Mouse (Mus musculus): ENCODE measurements at regions not wholly inside any gene's neighbourhood (a gene's known extent, or its start where the extent isn't known, plus 50 kb on each side); places are given as distances from the start of the nearest gene placed in this dataset.

DNA sequence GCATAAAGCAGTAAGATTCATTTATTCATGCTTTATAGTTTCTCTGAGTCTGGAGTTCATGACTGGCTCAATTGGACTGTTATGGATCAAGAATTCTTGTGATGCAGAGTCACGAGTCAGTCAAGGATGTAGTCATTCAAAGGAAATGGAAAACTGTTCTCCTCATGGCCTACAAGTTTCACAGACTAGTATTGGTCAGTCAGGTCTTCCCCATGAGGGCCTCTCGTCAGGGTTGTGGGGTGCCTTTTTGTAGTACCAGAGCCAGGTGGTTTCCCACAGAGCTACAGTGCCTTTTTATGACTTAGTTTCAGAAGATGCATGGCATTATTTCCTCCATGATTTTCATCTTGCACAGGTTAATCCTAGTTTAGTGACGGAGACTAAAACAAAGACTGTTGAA is 307.9 kb upstream of the Cited2 start:
- Histone ChIP-seq H3K4me3 (ENCODE audit: low read depth, low read length) (no peak overlapping the region), H3K4me1 (ENCODE audit: insufficient read depth, low read length) (no peaks in the 10 kb centered on the region), H3K9me3 (ENCODE audit: low read length) (no peaks in the 10 kb centered on the region), H3K9ac (replicated peaks; ENCODE audit: low read length, poor library complexity, severe bottlenecking) (no peak overlapping the region), H3K4me2 (ENCODE audit: low read depth, low read length, poor library complexity, severe bottlenecking) (no peak overlapping the region), H3K27me3 (ENCODE audit: insufficient read depth, low read length) (no peaks in the 10 kb centered on the region), H3K27ac (ENCODE audit: low read depth, low read length) (no peak overlapping the region), H3K36me3 (ENCODE audit: insufficient read depth, low read length) (no peaks in the 10 kb centered on the region)
- ATAC-seq (ENCODE audit: low FRiP score) (no peak), DNase-seq (ENCODE audit: low spot score) (no peak)
- 91% methylated on average over 3 of the region's 3 CpGs for WGBS
- TF ChIP-seq CTCF (IDR thresholded peaks at IDR 0.05): no peak

DNA sequence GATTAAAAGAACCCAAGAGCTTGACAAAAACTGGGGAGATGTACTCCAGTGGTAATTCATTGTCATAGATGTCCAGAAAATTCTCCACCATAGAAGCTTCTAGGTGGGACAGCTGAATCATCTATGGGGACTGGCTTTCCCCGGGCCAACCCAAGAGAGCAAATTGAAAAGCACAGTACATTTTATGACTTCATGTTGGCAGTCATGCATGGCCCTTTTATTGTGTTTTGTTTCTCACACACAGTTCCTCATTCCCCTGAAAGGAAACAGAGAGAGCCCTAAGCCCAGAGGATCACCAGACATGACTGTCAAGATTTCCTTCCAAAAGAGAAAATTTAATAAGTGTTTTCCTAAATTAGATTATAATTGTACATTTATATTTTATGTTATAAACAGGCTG is 306.9 kb upstream of the Cited2 start:
- WGBS: 82% methylated on average over 1 of the region's 1 CpGs
- DNase-seq (ENCODE audit: low spot score): no peak

DNA sequence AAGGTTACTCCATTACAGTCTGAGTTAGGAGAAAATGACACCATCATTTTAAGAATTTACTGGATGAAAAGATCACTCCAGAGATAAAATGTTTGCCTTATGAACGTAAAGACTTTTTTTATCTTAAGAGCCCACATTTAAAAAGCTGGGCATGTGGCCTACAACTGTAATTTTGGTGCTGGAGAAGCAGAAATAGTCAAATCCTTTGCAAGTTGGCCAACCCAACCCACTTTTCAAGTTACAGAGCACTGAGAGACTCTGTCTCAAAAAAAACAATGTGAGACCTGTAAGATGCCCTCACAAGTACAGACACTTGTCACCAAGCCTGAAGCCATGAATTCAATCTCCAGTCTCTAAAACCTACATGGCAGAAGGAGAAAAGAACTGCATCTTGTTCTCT is 305.6 kb upstream of the Cited2 start:
- H3K4me1 ChIP-seq (ENCODE audit: insufficient read depth, low read length): no peaks in the 10 kb centered on the region

More for the DNA sequence above, 306.9 kb upstream of the Cited2 start:
- H3K9ac ChIP-seq (replicated peaks; ENCODE audit: low read length, poor library complexity, severe bottlenecking): no peak overlapping the region
- H3K4me2 ChIP-seq (ENCODE audit: low read depth, low read length, poor library complexity, severe bottlenecking): no peak overlapping the region
- ATAC-seq (ENCODE audit: low FRiP score): no peak
- H3K36me3 ChIP-seq (ENCODE audit: insufficient read depth, low read length): no peaks in the 10 kb centered on the region
- no peaks in the 10 kb centered on the region for H3K4me1 ChIP-seq (ENCODE audit: insufficient read depth, low read length)
- H3K27me3 ChIP-seq (ENCODE audit: insufficient read depth, low read length): no peaks in the 10 kb centered on the region
- no peaks in the 10 kb centered on the region for H3K9me3 ChIP-seq (ENCODE audit: low read length)
- no peak for TF ChIP-seq CTCF (IDR thresholded peaks at IDR 0.05)
- H3K4me3 ChIP-seq (ENCODE audit: low read depth, low read length): no peak overlapping the region
- no peak overlapping the region for H3K27ac ChIP-seq (ENCODE audit: low read depth, low read length)

DNA sequence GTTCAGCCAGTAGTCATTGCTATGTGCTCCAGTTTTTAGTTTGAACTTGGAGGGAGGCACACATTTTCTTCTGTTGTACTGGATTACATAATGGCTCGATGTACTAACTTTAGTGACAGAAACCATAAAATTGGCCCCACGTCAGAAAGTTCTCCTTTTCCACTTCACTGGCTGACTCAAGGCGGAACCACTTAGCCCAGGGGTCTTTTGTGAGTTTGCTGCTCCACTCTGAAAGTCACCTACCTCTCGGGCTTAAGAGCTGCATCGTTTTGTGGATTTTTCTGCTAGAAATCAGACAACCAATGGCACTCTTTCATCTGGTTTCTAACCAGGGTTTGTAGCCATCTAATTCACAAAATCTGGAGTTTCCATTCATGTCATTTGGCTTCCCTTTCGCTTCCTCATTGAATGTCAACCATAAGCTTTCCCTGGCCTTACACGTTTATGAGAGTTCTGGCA is 304.8 kb upstream of the Cited2 start:
- 68% methylated on average over 7 of the region's 7 CpGs for WGBS
- H3K9ac ChIP-seq (replicated peaks; ENCODE audit: low read length, poor library complexity, severe bottlenecking): no peak overlapping the region
- no peaks in the 10 kb centered on the region for H3K36me3 ChIP-seq (ENCODE audit: insufficient read depth, low read length)
- ATAC-seq (ENCODE audit: low FRiP score) (no peak), DNase-seq (ENCODE audit: low spot score) (no peak)
- H3K4me2 ChIP-seq (ENCODE audit: low read depth, low read length, poor library complexity, severe bottlenecking): no peak overlapping the region
- H3K4me1 ChIP-seq (ENCODE audit: insufficient read depth, low read length): no peaks in the 10 kb centered on the region
- no peaks in the 10 kb centered on the region for H3K27me3 ChIP-seq (ENCODE audit: insufficient read depth, low read length)
- no peak overlapping the region for H3K4me3 ChIP-seq (ENCODE audit: low read depth, low read length)
- H3K27ac ChIP-seq (ENCODE audit: low read depth, low read length): no peak overlapping the region
- no peaks in the 10 kb centered on the region for H3K9me3 ChIP-seq (ENCODE audit: low read length)
- no peak for TF ChIP-seq CTCF (IDR thresholded peaks at IDR 0.05)

More for the DNA sequence above, 305.6 kb upstream of the Cited2 start:
- TF ChIP-seq CTCF (IDR thresholded peaks at IDR 0.05): no peak
- ATAC-seq (ENCODE audit: low FRiP score): no peak
- Histone ChIP-seq H3K9ac (replicated peaks; ENCODE audit: low read length, poor library complexity, severe bottlenecking) (no peak overlapping the region), H3K27me3 (ENCODE audit: insufficient read depth, low read length) (no peaks in the 10 kb centered on the region), H3K27ac (ENCODE audit: low read depth, low read length) (no peak overlapping the region), H3K4me3 (ENCODE audit: low read depth, low read length) (no peak overlapping the region), H3K9me3 (ENCODE audit: low read length) (no peaks in the 10 kb centered on the region), H3K36me3 (ENCODE audit: insufficient read depth, low read length) (no peaks in the 10 kb centered on the region), H3K4me2 (ENCODE audit: low read depth, low read length, poor library complexity, severe bottlenecking) (no peak overlapping the region)
- 92% methylated on average over 1 of the region's 1 CpGs for WGBS
- DNase-seq (ENCODE audit: low spot score): no peak

DNA sequence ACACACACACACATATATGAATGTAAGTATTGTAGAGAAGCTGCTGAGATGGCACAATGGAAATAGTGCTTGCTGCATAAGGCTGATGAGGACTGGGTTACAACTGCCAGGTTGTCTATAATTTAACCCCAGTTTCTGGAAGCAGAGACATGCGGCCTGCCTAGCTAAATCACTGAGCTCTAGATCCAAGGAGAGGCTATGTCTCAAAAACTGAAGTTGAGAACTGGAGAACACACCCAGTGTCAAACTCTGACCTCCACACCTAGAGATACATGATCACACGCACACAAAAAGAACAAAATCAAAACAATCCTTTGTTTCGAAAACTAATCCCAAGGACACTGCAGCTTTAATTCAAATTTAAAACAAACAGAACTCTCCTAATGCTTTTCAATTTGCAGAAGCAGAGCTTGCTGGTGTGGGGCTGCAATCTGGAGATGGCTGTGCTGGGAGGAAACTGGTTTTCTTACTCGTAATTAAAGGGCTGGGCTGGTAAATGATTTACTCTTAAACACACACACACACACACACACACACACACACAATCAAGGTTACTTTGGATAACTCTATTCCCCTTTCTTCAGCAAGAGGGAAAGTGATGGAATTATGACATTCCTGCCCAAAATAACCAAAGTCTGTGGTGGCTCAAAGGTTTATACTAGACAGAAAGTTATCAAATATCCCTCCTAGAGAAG is 299.3 kb upstream of the Cited2 start:
- H3K27me3 ChIP-seq (ENCODE audit: insufficient read depth, low read length): no peaks in the 10 kb centered on the region
- H3K27ac ChIP-seq (ENCODE audit: low read depth, low read length): no peak overlapping the region
- H3K4me3 ChIP-seq (ENCODE audit: low read depth, low read length): no peak overlapping the region
- no peak overlapping the region for H3K9ac ChIP-seq (replicated peaks; ENCODE audit: low read length, poor library complexity, severe bottlenecking)
- H3K36me3 ChIP-seq (ENCODE audit: insufficient read depth, low read length): no peaks in the 10 kb centered on the region
- no peaks in the 10 kb centered on the region for H3K9me3 ChIP-seq (ENCODE audit: low read length)
- ATAC-seq (ENCODE audit: low FRiP score) (no peak), DNase-seq (ENCODE audit: low spot score) (no peak)
- no peaks in the 10 kb centered on the region for H3K4me1 ChIP-seq (ENCODE audit: insufficient read depth, low read length)
- 65% methylated on average over 4 of the region's 4 CpGs for WGBS
- no peak overlapping the region for H3K4me2 ChIP-seq (ENCODE audit: low read depth, low read length, poor library complexity, severe bottlenecking)
- no peak for TF ChIP-seq CTCF (IDR thresholded peaks at IDR 0.05)

DNA sequence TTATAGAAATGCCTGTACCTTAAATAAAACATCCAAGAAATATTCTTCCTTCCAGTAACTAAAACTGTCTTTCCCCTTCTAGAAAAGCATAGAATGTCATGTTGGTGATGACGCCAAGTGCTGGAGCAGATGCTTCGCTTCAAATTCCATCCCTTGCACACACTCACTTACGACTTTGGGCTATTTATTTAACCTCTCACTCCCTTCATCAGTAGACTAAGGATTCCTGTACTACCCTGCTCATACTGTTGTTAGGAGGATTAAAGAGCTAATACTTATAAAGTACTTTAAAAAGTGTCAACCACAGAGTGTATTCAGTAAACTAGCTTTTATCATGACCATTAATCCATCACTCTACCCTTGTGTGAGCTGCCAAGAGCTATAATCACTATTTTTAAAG is 296.8 kb upstream of the Cited2 start:
- WGBS: 84% methylated on average over 3 of the region's 3 CpGs

More for the DNA sequence above, 296.8 kb upstream of the Cited2 start:
- H3K4me1 ChIP-seq (ENCODE audit: insufficient read depth, low read length): no peaks in the 10 kb centered on the region
- TF ChIP-seq CTCF (IDR thresholded peaks at IDR 0.05): no peak
- H3K4me2 ChIP-seq (ENCODE audit: low read depth, low read length, poor library complexity, severe bottlenecking): no peak overlapping the region
- H3K9me3 ChIP-seq (ENCODE audit: low read length): no peaks in the 10 kb centered on the region
- DNase-seq (ENCODE audit: low spot score) (no peak), ATAC-seq (ENCODE audit: low FRiP score) (no peak)
- H3K27me3 ChIP-seq (ENCODE audit: insufficient read depth, low read length): no peaks in the 10 kb centered on the region
- no peak overlapping the region for H3K9ac ChIP-seq (replicated peaks; ENCODE audit: low read length, poor library complexity, severe bottlenecking)
- H3K27ac ChIP-seq (ENCODE audit: low read depth, low read length): no peak overlapping the region
- no peaks in the 10 kb centered on the region for H3K36me3 ChIP-seq (ENCODE audit: insufficient read depth, low read length)
- H3K4me3 ChIP-seq (ENCODE audit: low read depth, low read length): no peak overlapping the region

Data from midbrain, postnatal 0 days (tissue).